Mouse (Mus musculus) heart, embryonic 11.5 days (tissue): ENCODE measurements around the gene Efhc1. TPM values are rescaled to one million over a fixed set of nuclear protein-coding genes. Genes with fewer than 3 reads are reported as not detected.

Source experiments
- ATAC-seq: fragments of 200-750 bp; cut with Nextera tagmentation; replicated peaks from 2 replicates; pipeline ENCODE4 v1.8.0; 2017; ENCODE audit warnings: moderate library complexity; ENCODE audit not compliant: insufficient number of reproducible peaks, low FRiP score, low TSS enrichment
- H3K27ac ChIP-seq: fragments of 300-500 bp; sonication (generic); 2 replicates; pipeline ENCODE4 v1.5.1; 2014; ENCODE audit warnings: mild to moderate bottlenecking, low read depth, low read length
- H3K27me3 ChIP-seq: fragments of 300-500 bp; sonication (generic); 2 replicates; pipeline ENCODE4 v1.6.1; 2014; ENCODE audit warnings: mild to moderate bottlenecking, low read length, mixed read lengths; ENCODE audit not compliant: control insufficient read depth, insufficient read depth
- H3K36me3 ChIP-seq: fragments of 300-500 bp; sonication (generic); 2 replicates; pipeline ENCODE4 v1.6.1; 2014; ENCODE audit warnings: mild to moderate bottlenecking, low read length, moderate library complexity, mixed read lengths; ENCODE audit not compliant: control insufficient read depth, insufficient read depth
- H3K4me1 ChIP-seq: fragments of 300-500 bp; sonication (generic); 2 replicates; pipeline ENCODE4 v1.6.1; 2014; ENCODE audit warnings: low read length; ENCODE audit not compliant: control insufficient read depth, insufficient read depth
- H3K4me2 ChIP-seq: fragments of 300-500 bp; sonication (generic); 2 replicates; pipeline ENCODE4 v1.6.1; 2014; ENCODE audit warnings: mild to moderate bottlenecking, moderate library complexity
- H3K4me3 ChIP-seq: fragments of 300-500 bp; sonication (generic); 2 replicates; pipeline ENCODE4 v1.5.1; 2014; ENCODE audit warnings: low read depth, low read length
- H3K9ac ChIP-seq: fragments of 300-500 bp; sonication (generic); 2 replicates; pipeline ENCODE4 v1.6.1; 2014; ENCODE audit warnings: mild to moderate bottlenecking, low read depth, low read length, moderate library complexity
- H3K9me3 ChIP-seq: fragments of 300-500 bp; sonication (generic); replicated peaks from 2 replicates; pipeline ENCODE4 v1.6.1; 2016; ENCODE audit warnings: low read length; ENCODE audit not compliant: control insufficient read depth
- WGBS: fragments of 180-500 bp; shearing (Covaris S2); extraction: QIAGEN DNeasy Blood & Tissue Kit; methylation state at CpG from one replicate; pipeline ENCODE4 v1.1.7; 2014; ENCODE audit not compliant: insufficient replicate concordance; 5-methylcytosine and 5-hydroxymethylcytosine counted together
- polyA plus RNA-seq: library from polyadenylated mRNA; unstranded; fragments of >200 nt; fragmentation: Nextera tagmentation; extraction: Ambion mirVana; gene quantifications from 2 replicates; pipeline ENCODE4 v1.2.1, GENCODE M21; 2014

The Efhc1 gene
- polyA plus RNA-seq, 1 experiment from 2014 or later, result 1.3 TPM

DNA sequence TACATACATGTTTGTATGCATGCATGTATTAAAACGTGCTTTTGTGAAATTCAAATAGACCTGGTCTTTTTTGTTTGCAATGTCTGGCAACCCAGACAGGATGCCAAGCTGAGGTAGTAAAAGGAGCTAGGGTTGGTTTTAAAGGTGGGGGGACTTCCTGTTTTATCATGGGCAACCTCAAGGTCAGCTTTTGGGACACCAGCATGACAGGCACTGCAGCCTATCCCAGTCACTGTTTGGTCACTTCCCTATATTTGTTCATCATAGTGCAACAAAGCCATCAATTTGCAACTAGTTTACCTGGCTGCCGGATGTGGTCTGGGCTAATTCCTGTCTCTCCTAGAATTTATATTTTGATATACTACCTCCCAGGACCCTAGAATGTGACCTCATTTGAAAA, 80.2 kb downstream of the Efhc1 start:
- Histone ChIP-seq H3K4me1 (no peaks in the 10 kb centered on the region), H3K4me3 (no peak overlapping the region), H3K4me2 (no peak overlapping the region), H3K9ac (no peak overlapping the region), H3K27me3 (no peaks in the 10 kb centered on the region), H3K9me3 (no peaks in the 10 kb centered on the region), H3K27ac (no peak overlapping the region), H3K36me3 (0 out of 2 replicates have a peak, but pooled peaks cover 2% of the 10 kb centered on the region)
- no peak for ATAC-seq
- 82% methylated on average over 2 of the region's 2 CpGs for WGBS

DNA sequence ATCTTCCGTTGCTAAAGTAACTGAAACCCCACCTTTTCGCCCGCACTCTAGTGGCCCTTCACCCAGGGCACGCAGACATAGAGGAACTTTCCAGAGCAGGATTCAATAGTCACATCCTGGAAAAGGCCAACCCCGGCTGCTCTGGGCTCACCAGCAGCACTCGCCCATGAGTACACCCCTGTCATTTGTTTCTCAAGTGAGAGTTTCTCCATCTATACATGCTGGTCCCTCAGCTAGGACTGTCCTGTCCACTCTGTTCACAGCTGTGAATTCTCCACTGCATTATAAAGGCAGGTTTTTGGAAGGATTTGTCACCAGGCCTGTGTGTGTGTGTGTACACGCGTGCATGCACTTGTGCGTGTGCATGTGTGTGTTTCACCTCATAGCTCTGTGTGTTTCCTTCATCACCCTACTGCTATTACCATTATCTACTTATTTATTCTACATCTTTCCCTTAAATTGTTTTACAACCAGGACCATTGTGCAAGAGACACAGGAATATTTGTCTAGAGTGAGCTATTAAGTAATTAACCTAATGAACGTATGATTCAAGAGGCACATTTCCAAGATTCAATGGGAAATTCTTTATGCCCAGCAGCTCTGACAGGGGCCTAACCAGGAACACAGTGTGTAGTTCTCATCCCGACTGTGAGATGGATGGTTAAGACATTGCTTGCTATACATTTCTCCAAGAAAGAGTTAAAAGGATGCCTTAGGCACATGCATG, 81.8 kb downstream of the Efhc1 start:
- H3K27me3 ChIP-seq, result no peaks in the 10 kb centered on the region
- H3K36me3 ChIP-seq, result 0 out of 2 replicates have a peak, but pooled peaks cover 2% of the 10 kb centered on the region
- H3K9ac ChIP-seq, result no peak overlapping the region
- no peak for ATAC-seq
- H3K27ac ChIP-seq, result no peak overlapping the region
- WGBS, result 84% methylated on average over 11 of the region's 11 CpGs
- no peaks in the 10 kb centered on the region for H3K9me3 ChIP-seq
- no peaks in the 10 kb centered on the region for H3K4me1 ChIP-seq
- H3K4me2 ChIP-seq, result no peak overlapping the region
- no peak overlapping the region for H3K4me3 ChIP-seq

DNA sequence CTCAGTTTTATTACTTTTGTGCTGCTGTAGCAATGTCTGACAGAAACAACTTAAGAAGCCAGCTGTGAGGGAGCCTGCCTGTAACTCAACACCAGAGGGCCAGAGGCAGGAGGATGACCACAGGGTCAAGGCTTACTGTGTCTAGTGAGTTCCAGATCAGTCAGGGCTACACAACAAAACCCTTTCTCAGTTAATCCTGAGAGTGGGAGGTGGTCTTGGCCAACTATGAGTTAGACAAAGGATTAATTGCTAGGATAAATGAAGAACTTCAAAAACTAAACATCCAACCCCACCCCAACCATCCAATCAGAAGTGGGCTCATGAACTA, 82.3 kb downstream of the Efhc1 start:
- Histone ChIP-seq H3K4me3 (no peak overlapping the region), H3K9me3 (no peaks in the 10 kb centered on the region), H3K27me3 (no peaks in the 10 kb centered on the region), H3K4me2 (no peak overlapping the region), H3K4me1 (no peaks in the 10 kb centered on the region), H3K27ac (no peak overlapping the region), H3K9ac (no peak overlapping the region), H3K36me3 (0 out of 2 replicates have a peak, but pooled peaks cover 2% of the 10 kb centered on the region)
- no peak for ATAC-seq

DNA sequence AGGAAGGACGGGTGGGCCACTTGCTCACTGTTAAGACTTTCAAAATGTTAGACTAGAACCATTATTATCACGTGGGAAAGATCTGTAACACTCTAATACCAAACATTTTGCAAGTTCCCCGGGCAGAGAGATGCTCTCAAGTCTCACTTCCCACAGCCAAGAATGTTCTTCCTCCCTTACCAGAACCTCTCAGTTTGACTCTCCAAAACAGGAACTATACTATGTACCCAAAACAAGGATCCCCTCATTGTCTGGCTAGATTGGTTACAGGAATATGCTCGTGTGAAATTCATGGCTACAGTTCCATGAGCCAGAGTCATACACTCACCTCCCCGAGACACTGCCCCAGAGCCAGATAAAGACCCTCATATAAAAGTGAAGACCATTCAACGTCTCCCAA, 84.5 kb downstream of the Efhc1 start:
- H3K4me1 ChIP-seq, result peaks cover 3% of the 10 kb centered on the region; the same call in 1 of the 2 replicates
- H3K9ac ChIP-seq, result no peak overlapping the region
- no peak overlapping the region for H3K4me3 ChIP-seq
- no peak for ATAC-seq
- H3K36me3 ChIP-seq, result 0 out of 2 replicates have a peak, but pooled peaks cover 2% of the 10 kb centered on the region
- H3K27ac ChIP-seq, result no peak overlapping the region
- 71% methylated on average over 6 of the region's 6 CpGs for WGBS
- H3K27me3 ChIP-seq, result no peaks in the 10 kb centered on the region
- H3K9me3 ChIP-seq, result no peaks in the 10 kb centered on the region
- H3K4me2 ChIP-seq, result no peak overlapping the region

DNA sequence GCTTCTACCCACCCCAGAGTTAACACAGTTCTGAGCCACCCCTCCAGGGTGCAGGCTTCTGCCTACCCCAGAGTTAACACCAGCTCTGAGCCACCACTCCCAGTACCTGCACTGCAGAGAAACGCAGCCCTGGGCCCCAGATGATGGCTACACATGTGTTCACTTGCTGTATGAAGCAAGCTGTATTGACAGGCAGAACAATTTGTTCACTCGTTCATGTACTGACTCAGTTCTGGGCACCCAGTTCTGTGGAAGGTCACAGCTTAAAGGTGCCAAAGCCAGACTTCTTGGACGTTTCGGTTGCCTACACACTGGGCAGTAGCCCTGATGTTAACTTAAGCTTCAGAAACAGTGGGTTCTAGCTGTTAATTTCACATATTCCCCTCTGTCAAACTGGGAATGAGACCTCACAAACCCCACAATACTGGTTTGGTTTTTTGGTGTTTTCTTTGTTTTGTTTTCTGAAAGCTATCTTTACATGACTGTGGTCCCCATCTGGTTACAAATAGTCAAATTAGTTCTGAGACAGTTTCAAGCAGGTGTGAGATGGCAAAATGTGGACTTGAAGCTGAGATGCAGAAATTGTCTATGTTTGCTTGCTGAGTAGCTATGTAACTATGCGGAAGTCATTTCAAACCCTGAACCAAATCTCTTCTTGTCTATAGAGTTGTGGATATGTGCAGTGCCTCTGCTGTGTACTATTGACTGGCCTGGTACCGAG, 86.6 kb downstream of the Efhc1 start:
- 77% methylated on average over 6 of the region's 6 CpGs for WGBS
- Histone ChIP-seq H3K4me2 (no peak overlapping the region), H3K27me3 (no peaks in the 10 kb centered on the region), H3K27ac (no peak overlapping the region), H3K9ac (no peak overlapping the region), H3K9me3 (no peaks in the 10 kb centered on the region), H3K4me1 (peaks cover 6% of the 10 kb centered on the region; the same call in 1 of the 2 replicates), H3K4me3 (no peak overlapping the region), H3K36me3 (0 out of 2 replicates have a peak, but pooled peaks cover 2% of the 10 kb centered on the region)
- no peak for ATAC-seq

DNA sequence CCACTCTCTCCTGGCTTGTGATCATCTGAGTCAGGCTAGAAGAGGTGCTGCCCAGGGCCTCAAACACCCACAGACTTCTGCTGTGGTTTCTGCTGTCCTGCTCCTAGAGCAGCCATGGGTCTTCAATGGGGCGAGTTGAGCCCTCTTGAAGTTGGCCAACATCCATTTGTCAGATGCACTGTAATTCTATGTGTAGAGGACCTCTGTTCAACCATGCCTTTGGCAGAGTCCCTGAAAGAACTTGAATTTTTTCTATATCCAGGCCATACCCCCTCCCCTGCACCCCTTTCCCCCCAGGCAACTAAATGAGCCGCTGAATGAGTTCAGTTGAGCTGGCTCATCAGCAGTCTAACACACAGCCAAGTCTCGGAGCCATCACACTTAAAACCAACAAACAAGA, 88.1 kb downstream of the Efhc1 start:
- WGBS, result 91% methylated on average over 3 of the region's 3 CpGs
- no peaks in the 10 kb centered on the region for H3K9me3 ChIP-seq

DNA sequence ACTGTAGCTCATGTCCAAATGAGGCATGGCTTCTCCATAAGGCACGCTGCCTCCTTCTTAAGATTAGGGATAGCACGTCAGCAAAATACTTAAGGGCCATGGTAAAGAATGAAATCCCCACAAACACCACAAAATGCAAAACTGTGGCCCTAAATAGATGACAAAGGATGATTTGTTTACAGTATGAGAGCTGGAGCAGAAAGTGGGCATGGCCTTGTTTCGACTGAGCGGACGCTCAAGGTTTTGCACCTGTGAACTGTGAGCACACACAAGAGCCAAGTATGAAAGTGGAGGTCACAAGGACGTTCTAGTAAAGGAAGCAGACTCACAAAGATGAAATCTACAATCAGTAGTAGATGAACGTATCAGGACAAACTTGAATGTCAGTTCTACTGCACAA, 88.7 kb downstream of the Efhc1 start:
- H3K4me3 ChIP-seq, result no peak overlapping the region
- no peak overlapping the region for H3K27ac ChIP-seq
- H3K36me3 ChIP-seq, result no peaks in the 10 kb centered on the region
- no peak overlapping the region for H3K4me2 ChIP-seq
- H3K4me1 ChIP-seq, result peaks cover 8% of the 10 kb centered on the region; the same call in 1 of the 2 replicates
- no peaks in the 10 kb centered on the region for H3K27me3 ChIP-seq
- no peaks in the 10 kb centered on the region for H3K9me3 ChIP-seq
- no peak overlapping the region for H3K9ac ChIP-seq
- 85% methylated on average over 7 of the region's 7 CpGs for WGBS
- no peak for ATAC-seq

More for the DNA sequence above, 88.1 kb downstream of the Efhc1 start:
- Histone ChIP-seq H3K4me2 (no peak overlapping the region), H3K4me3 (no peak overlapping the region), H3K27ac (no peak overlapping the region), H3K4me1 (peaks cover 6% of the 10 kb centered on the region; the same call in 1 of the 2 replicates), H3K9ac (no peak overlapping the region), H3K36me3 (no peaks in the 10 kb centered on the region), H3K27me3 (no peaks in the 10 kb centered on the region)
- no peak for ATAC-seq
